Mouse (Mus musculus) layer of hippocampus, adult 18-20 months (tissue): Measurements from ENCODE around the gene Eef2. TPM values are rescaled to one million over a fixed set of nuclear protein-coding genes. Genes with fewer than 3 reads are reported as not detected.
A peak's percentile ranks its signal among the peaks of the same experiment; 100 is the strongest.

Source experiments
- DNase-seq, 2 experiments: peaks; one replicate each; pipeline ENCODE4 v3.0.0; 2022; ENCODE audit warnings: low spot score in 2 of 2
- long read RNA-seq: library from polyadenylated mRNA; stranded (forward); transcript quantifications from one replicate; pipeline ENCODE4 v2.0.0, GENCODE M21; 2021
- total RNA-seq, 2 experiments: library from RNA; stranded (reverse); gene quantifications; 2 replicates each; pipeline ENCODE4 v1.2.3; 2021

The Eef2 gene
- 100 to 1,000 TPM; 907 to 934 TPM for total RNA-seq
- long read RNA-seq, transcript Eef2-201 (14 exons, 3,089 nt), result major isoform, 259 of 386 reads
- long read RNA-seq, partial matches to known transcripts, result 110 of 386 reads
- long read RNA-seq, other reads (novel, unspliced or antisense), result 17 of 386 reads

DNA sequence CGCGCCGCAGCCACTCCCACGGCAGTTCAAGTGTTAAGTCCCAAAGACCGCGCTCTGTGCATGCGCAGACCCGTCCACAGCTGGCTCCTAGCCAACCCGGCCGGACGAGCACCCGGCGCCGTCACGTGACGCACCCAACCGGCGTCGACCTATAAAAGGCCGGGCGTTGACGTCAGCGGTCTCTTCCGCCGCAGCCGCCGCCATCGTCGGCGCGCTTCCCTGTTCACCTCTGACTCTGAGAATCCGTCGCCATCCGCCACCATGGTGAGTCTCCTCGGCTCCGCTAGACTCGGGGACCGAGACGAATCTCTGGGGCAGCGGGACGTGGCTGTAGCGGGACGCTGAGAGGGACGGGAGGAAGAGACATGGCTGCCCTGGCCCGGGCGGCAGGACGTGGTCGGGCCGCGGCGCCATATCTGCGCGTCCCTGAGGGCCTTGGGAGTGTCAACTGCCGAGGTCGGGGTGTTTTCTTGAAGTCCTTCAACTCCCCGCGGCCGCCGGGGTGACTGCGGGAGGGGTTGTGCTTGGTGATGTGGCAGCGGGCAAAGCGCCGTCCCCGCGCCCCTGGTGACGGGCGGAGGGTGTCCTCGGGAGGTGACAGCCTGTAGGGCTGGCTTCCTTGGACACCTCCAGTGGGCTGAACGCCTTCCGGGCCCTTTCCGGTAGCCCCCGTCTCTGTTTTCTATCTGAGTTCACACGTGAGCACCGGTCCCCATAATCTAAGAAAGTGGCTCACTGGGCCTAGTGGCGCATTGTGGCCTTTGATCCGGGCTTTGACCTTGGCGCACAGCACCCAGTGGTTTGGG is at the start of gene Eef2:
Gene Eef2, plus strand, starts transcription at position 166 of the 806 bp plus-strand sequence.
- peak; percentile 95 to 99 for DNase-seq

DNA sequence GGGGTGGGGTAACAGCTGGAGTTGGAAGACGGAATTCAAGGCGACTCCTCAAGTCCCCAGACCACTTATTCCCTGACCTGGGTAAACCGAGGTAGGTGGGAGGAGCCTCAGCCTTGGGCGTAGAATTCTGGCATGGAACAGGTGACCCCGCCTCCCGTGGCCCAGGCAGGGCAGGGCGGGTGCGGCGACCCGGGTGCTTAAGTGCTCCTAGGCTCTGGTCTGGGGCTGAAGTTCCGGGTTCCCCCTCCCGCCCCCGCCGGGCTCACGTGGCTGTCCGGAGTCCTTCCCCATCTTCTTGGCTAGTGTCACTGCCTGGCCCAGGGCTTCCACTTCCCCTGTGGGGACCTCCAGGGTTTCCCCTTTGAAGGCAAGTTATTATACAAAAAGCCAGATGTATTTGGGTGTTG is 42.2 kb upstream of the Eef2 start:
- no peak for DNase-seq

DNA sequence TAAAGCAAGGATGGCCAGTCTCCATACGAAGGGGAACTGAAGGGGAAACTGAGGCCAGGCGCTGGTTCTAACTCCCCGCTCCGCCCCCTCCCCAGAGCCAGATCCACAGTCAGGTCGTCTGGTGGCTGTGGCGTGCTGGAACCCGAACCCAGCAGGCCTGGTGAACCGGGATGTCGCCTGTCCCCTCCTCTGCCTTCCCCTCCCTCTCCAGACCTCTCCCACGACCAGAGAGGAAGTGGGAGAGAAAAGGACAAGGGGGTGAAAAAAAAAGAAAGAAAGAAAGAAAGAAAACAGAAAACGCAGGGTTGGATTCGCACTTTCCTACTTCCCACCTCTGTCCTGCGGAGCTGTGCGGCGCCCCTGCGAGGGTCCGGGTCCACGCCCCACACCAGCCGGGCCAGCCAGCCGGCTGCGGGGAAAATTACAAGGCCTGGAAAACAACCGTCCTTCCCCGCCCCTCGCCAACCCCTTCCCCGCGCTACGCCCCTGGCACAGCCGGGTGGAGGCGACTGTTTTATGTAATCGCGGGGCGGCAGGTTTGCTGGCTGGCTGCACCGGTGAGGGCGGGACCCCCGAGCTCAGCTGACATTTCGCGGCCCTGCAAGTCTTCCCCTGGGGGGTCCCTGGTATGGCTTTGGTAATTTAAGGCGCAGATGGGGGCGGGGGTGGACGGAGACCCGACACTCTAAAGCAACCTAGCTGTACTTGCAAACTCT is 41.3 kb upstream of the Eef2 start, which contains the start of gene Zbtb7a:
Gene Zbtb7a, plus strand, starts transcription at position 255 of the 716 bp plus-strand sequence.
- DNase-seq, result peak; percentile 59 to 64

DNA sequence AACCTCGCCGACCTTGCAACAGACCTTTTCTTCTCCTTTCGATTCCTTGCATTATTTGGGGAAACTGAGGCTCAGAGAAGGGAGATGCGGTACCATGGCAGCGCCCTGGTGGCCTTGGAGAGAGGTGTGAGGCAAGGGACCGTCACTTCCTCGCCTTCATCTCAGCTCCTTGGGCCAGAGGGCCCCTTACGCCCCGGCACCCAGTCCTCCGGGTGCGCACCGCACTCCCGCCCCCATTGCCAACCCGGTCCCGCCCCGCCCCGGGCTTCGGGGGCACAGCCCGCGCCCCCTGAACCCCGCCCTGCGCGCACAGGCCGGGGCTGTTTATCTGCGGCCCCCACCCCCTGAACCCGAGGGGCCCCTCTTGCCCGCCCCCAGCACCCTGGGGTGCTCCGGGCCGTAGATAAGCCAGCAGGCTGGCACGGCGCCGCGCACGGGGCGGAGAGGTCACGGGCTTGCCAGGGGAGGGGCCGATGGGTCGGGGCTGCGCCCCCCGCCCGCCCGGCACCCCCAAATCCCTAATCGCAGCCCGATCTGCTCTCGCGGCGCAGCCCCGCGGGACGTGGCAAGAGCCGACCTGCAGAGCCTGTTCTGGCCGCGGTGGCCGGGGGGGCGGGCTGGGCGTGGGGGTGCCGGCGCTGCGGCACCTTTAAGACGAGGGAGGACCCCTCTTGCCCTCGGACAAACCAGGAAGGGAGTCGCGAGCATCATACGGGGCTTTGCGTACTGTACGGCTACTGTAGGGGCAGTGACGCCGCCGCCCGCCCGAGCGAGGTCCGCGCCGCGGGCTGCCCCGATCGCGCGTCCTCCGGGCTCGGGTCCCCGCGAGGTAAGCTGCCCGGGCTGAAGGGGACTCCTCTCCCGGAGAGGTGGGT is 40.4 kb upstream of the Eef2 start:
- DNase-seq, result peak in 1 of 2 experiments; percentile 68

DNA sequence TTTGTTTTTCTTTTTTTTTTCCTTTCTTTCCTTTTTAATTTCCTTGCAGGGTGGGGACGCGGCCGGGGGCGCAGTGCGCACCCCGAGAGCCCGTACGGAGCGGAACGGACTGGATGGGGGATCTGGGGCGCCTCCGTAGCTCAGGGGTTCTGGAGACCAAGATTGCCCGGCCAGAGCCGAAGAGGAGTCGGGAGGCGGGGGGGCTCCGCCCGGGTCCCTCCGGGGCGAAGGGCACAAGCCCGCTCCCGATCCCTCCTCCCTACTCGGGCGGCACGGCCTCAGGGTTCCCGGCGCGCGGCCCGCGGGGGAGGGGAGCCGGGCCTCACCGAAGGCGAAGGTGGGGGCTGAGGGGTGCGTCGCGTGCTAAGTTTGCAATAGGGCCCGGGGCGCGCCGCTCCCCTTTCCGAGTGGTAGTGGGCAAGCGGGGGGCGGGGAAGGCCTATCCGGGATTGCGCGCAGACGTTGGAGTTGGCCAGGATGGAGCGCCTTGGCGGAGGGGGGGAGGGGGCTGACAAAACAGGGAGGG is 39.7 kb upstream of the Eef2 start:
- DNase-seq, result peak in 1 of 2 experiments; percentile 72

DNA sequence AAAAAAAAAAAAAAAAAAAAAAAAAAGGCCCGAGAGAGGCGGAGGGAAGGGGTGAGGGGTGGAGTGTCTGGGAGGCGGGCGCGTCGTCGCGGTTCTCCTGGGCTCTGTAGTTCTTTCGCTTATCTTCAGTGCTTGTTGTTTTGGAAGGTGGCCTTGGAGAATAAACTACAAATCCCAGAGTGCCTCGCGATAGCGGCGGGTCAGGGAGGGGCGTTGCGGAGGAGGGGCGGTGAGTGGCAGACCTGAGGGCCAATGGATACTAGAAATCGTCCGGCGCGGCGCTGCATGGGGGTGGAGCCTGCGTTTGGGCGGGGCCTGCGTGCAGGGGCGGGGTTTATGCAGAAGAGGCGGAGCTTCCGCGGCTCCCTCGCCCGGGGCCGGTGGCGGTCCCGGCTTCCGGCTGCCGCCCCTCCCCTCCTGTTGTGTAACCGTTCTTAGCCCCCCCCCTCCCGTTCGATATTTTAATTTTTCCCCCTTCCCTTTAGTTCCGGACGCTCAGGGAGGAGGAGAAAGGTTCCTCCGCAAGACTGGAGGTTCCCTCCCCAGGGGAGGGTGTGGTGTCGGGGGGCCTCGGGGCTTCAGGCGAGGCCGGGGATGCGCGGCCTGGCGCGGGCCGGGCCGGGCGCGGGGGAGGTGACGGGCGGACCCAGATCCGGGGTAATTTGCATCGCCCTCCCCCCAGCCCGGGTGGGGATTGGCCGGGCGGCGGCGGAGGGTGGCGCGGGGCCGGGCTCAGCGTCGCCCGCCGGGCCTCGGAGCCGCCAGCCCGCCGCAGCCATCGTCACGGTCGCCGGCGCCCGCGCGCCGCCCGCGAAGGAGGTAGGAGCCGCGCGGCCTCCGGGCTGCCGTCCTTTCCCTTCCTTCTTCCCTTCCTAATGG is 38.9 kb upstream of the Eef2 start:
- DNase-seq, result peak; percentile 99 to 100

DNA sequence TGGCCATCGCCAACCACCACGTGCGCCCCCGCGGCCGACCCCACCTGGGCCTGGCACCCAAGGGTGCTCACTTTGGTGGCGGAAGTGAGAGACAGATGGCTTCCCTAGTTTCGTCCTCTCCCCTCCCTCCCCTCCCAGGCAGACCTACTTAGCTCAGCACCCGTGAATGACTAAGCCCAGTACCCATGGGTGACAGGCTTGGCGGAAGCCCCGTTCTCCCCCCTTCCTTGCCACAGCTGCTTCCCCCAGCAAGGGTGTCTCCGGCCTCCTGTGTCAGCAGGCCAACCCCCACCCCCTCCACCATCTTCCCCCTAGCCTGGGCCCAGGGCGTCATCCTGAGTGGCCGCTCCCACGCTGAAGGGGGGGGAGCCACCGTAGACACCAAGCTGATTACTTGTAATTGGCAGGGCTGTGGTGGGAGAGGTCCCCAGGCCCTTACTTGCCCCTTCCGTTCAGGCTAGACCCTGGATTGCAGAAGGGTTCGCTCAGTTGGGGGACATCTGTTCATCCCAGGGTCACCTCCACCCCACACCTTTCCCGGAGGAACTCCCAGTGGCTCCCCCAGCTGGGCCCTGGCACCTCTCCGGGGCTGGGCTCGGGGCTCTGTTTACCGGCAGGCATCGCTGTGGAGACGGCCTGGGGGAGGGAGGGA is 38.2 kb upstream of the Eef2 start:
- no peak for DNase-seq

DNA sequence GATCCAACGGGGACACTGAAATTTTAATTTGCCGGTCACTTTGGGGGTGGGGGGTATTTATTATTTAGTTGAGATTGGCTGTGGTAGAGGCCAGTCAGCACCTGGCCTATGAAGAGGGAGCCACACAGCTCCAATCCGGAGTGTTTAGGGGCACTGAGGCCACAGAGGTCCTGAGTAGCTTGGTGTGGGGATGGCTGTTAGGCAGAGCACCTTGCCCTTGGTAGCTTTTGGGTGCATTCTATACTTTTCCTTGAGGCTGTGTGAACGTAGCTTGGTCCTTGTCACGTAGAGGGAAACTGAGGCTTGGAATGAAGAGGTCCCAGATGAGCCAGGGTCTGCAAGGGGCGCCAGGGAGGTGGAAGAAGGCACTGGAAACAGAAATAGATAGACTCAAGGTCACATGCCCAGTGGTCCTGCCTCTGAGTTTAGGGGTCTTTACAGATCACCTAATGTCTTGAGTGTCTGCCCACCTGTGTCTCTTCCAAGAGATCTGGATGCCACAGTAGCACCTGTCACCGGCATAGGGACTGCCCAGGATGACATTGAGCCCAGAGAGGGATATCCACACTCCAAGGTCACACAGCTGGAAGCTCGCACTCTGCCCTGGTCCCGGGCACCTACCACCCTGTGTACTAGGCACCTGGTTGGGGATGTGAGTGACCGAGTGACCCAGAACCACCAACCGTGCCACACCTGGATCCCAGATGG is 37.5 kb upstream of the Eef2 start:
- DNase-seq, result no peak

DNA sequence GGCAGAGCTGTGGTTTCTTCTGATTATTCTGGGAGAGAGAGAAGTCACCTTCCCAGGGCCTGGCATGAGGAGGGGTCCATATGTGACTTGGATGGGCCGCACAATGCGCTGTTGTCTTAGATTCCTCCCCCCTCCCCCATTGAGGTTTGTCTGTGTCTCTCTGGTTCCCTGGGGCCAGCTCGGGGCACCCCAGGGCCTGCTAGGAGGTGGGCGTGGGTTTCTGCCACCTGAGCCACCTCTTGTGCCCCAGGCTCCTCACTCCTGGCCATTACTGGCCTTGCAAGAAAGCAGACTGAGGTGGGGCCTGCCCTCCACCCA is 36.9 kb upstream of the Eef2 start:
- DNase-seq, result no peak

DNA sequence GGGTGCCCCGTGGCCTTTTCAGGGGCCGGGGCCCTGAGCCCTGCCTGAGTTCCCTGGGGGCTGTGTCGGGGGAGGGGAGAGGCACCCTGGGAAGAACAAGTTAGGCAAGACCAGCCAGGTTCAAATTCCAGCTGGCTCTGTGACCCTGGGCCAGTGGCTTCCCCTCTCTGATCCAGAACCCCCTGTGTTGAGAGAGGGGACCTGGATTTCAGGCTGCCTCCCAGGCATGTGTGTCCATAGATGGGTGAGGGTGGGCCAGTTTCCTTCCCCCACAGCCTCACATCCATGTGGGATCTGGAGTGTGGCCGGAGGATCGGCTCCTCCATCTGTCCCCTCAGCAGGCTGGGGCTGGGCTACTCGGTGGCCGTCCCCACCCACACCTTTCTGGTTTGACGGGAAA is 36.4 kb upstream of the Eef2 start:
- DNase-seq, result no peak

DNA sequence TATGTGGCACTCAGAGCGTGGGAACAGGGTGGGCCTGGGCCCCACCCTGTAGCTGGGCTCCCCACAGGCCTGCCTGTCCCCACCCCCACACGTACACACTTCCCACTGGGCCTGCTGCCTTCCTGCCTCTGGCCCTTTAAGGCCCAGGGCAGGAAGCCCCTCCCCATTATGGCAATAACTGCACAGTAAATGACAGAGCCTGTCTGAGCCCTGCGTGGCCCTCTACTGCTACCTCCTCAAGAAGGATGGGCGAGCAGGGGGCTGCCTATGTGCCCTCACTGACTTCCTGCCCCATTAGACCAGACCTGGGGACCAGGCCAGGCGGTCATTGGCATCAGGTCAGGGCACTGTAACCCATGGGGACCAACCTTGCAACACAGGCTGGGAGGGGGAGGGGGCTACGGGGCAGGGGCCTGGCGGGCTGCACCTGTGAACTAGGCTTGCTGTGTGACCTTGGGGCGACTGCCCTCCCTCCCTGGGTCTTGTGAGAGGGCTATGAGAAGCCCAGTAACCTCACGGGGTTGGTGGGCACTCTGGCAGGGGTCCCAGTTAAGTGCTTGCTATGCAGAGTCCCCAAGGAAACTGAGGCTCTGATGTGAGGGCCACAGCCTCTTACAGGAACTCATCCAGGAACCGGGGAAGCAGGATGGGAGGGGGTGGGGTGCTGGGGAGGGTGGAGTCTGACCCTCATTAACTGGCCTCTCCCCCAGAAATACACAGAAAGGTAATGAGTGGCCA is 35.5 kb upstream of the Eef2 start:
- DNase-seq, result no peak

DNA sequence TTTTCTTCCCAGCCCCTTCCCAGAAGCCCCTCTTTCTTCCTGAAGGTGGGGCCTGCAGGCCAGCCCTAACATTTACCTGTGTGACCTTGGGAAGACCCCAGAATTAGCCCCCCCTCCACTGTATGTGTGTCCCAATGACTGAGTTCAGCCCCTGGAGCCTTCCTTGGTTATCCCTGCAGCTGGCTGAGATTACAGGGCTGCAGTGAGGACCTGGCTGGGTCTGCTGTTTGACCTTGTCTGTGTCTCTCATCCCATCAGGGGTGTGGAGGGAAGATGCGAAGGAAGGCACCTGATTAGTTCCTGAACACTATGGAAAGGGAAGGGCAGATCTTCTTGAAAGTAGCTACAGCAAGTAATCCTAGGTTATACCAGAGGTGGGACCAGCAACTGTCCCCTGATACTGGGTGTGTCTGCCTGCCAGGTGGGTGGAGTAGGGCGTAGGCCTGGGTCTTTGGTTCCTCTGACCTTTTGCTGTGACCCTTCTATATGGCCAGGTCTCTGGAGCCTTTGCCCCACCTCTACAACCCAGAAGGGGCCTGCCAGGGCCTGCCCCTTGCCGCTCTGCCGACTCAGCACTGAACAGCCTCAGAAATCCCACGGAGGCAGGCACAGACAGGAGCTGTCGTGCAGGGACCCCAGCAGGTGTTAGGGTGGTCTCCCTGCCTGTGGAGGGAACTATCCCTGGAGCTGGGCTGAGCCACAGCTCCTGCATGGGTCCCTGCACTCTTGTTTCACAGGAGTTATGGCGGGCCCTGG is 34.8 kb upstream of the Eef2 start:
- DNase-seq, result no peak

DNA sequence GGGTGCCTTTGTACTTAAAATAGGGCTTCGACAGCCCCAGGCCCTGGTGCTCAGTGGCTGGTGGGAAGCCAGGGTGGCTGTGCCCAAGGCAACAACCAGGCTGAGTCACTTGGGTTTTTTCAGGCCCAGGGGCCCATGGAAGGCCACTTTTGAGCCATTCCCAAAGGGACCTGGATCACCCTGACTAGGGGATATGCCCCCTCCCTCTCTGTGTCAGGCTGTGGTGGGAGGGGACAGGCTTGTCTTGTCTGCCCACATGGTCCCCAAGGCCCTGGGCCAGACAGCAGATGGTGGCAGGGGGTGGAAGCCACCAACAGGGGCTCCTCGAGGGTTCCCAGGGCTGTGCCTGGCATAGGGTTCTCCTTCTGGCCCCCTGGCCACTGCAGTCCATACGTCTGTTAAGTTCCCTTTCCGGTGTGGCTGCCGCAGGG is 33.9 kb upstream of the Eef2 start:
- DNase-seq, result no peak

DNA sequence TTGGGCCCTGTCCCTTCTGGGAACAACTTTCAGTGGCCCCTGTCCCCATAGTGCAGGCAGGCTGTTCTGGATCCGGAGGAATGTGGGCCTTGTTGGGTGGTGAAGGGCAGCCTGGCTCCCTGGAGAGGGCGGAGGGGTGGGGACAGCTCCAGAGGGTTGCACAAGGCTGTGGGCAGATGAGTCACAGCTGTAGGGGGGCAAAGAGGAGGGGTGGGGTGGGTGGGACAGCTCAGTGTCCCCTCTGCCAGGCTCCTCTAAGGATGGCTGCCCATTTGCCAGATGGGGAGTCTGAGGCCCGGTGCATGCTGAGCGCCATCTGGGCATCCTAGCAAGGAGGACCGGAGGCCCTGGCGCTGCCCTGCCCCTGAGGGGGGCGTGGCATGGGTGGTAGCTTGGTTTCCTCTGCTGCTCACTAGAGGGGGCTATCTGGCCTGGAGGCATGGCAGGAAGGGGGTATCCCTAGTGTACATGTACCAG is 33.2 kb upstream of the Eef2 start:
- no peak for DNase-seq

DNA sequence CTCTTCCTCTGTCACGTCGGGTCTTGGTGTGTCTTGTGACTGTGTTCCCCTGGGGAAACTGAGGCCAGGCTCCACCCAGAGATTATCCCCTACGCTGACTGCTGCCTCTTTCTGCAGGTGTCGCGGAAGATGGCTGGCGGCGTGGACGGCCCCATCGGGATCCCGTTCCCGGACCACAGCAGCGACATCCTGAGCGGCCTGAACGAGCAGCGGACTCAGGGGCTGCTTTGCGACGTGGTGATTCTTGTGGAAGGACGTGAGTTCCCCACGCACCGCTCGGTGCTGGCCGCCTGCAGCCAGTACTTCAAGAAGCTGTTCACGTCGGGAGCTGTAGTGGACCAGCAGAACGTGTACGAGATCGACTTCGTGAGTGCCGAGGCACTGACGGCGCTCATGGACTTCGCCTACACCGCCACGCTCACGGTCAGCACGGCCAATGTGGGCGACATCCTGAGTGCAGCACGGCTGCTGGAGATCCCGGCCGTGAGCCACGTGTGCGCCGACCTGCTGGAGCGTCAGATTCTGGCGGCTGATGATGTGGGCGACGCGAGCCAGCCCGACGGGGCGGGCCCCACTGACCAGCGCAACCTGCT is 32.5 kb upstream of the Eef2 start:
- no peak for DNase-seq

DNA sequence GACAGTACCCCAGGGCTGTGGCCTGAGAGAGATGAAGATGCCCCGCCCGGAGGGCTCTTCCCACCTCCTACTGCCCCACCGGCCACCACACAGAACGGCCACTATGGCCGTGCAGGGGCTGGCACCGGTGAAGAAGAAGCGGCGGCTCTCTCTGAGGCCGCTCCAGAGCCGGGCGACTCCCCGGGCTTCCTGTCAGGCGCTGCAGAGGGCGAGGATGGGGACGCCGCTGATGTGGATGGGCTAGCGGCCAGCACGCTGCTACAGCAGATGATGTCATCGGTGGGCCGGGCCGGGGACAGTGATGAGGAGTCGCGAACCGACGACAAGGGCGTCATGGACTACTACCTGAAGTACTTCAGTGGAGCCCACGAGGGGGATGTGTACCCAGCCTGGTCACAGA is 31.8 kb upstream of the Eef2 start:
- no peak for DNase-seq

DNA sequence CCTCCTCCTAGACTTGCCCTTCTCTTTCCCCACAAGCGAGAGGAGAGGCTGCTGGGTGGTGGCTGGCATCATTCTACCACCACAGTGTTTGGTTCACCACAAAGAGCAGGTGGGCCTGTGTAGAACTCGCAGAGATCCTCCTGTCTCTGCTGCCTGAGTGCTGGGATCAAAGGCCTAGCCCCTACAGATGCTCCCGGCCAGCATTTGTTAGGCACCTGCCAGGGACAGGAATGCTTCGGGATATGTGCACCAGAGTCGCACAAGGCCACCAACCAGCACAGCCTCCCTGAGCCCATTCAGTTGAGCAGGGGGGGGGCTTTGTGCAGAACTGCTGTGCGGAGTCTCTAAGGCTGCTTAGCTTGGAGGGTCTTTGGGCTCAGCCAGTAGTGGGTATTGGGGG is 31.1 kb upstream of the Eef2 start:
- DNase-seq, result no peak
